Mouse (Mus musculus) stomach, postnatal 0 days (tissue): ENCODE measurements around the gene Nxpe3.

Experiments
- CTCF ChIP-seq: IDR thresholded peaks from 2 replicates; pipeline ENCODE4 v1.5.1; 2016; ENCODE audit warnings: antibody characterized with exemption, low read depth, mild to moderate bottlenecking, moderate library complexity
- EP300 ChIP-seq: optimal IDR thresholded peaks from 2 replicates; pipeline ENCODE3; 2016; ENCODE audit warnings: antibody characterized with exemption

DNA sequence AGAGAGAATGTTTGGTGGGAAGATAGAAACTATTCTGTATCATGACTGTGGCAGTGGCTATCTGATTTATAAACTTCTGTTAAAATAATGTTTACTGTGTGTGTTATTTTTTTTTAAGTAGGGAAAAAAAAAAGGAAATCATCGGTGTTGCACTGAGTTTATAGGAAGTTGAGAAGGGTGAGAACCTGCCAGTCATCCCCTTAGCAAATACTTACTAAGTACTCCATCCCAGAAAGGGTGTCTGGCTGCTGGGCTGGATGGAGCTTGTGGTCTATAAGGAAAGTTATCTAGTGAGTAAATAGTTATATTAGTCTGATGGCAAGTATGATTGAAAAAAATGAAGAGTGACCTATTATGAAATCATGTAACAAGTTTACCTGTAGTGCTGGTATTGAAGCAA is 93.5 kb downstream of the Nxpe3 start:
- no peak for TF ChIP-seq CTCF
- no peak for TF ChIP-seq EP300
